Mouse (Mus musculus) kidney, embryonic 15.5 days (tissue): ENCODE results near the gene Gm17416. TPM values are rescaled to one million over a fixed set of nuclear protein-coding genes. Genes with fewer than 3 reads are reported as not detected.

Experiments
- ATAC-seq: fragments of 200-750 bp; cut with Nextera tagmentation; replicated peaks from 2 replicates; pipeline ENCODE4 v1.8.0; 2017; ENCODE audit warnings: moderate TSS enrichment; ENCODE audit not compliant: low FRiP score
- H3K27ac ChIP-seq: fragments of 300-500 bp; sonication (generic); 2 replicates; pipeline ENCODE4 v1.5.1; 2015; ENCODE audit warnings: mild to moderate bottlenecking, inconsistent platforms
- H3K27me3 ChIP-seq: fragments of 300-500 bp; sonication (generic); 2 replicates; pipeline ENCODE4 v1.6.1; 2015; ENCODE audit warnings: inconsistent platforms
- H3K36me3 ChIP-seq: fragments of 300-500 bp; sonication (generic); 2 replicates; pipeline ENCODE4 v1.6.1; 2015; ENCODE audit warnings: inconsistent platforms
- H3K4me1 ChIP-seq: fragments of 300-500 bp; sonication (generic); 2 replicates; pipeline ENCODE4 v1.6.1; 2015; ENCODE audit warnings: inconsistent platforms
- H3K4me2 ChIP-seq: fragments of 300-500 bp; sonication (generic); 2 replicates; pipeline ENCODE4 v1.6.1; 2015; ENCODE audit warnings: moderate library complexity, mild to moderate bottlenecking, inconsistent platforms
- H3K4me3 ChIP-seq: fragments of 300-500 bp; sonication (generic); replicated peaks from 2 replicates; pipeline ENCODE4 v1.5.1; 2015; ENCODE audit warnings: mild to moderate bottlenecking, inconsistent platforms
- H3K9ac ChIP-seq: fragments of 300-500 bp; sonication (generic); 2 replicates; pipeline ENCODE4 v1.6.1; 2015; ENCODE audit warnings: mild to moderate bottlenecking, inconsistent platforms
- H3K9me3 ChIP-seq: fragments of 300-500 bp; sonication (generic); replicated peaks from 2 replicates; pipeline ENCODE4 v1.6.1; 2016; ENCODE audit warnings: inconsistent platforms
- WGBS: fragments of 180-500 bp; shearing (Covaris S2); methylation state at CpG from one replicate; pipeline ENCODE4 v1.1.7; 2015; ENCODE audit warnings: mixed read lengths; 5-methylcytosine and 5-hydroxymethylcytosine counted together
- polyA plus RNA-seq: library from polyadenylated mRNA; unstranded; fragments of >200 nt; fragmentation: Nextera tagmentation; extraction: Ambion mirVana; gene quantifications from 2 replicates; pipeline ENCODE4 v1.2.1, GENCODE M21; 2015

Gm17416 gene
- polyA plus RNA-seq, 1 experiment from 2014 or later, result not detected

GRCm38 (mm10) chr2:152572114-152572794, 3.1 kb downstream of the Gm17416 start, which contains the start of gene Defb21:
Gene Defb21 (plus strand): TSS chr2:152572744.
- Histone ChIP-seq H3K27ac (no peak within 1 kb of the TSS), H3K4me2 (no peak within 1 kb of the TSS), H3K36me3 (no peaks in the 10 kb centered on the region), H3K4me3 (no peak within 1 kb of the TSS), H3K4me1 (0 out of 2 replicates have a peak, but pooled peaks cover 2% of the 10 kb centered on the region), H3K9me3 (no peaks in the 10 kb centered on the region), H3K27me3 (no peaks in the 10 kb centered on the region), H3K9ac (no peak within 1 kb of the TSS)
- WGBS, result 66% methylated on average over 11 of the region's 11 CpGs
- ATAC-seq, result no peak

DNA sequence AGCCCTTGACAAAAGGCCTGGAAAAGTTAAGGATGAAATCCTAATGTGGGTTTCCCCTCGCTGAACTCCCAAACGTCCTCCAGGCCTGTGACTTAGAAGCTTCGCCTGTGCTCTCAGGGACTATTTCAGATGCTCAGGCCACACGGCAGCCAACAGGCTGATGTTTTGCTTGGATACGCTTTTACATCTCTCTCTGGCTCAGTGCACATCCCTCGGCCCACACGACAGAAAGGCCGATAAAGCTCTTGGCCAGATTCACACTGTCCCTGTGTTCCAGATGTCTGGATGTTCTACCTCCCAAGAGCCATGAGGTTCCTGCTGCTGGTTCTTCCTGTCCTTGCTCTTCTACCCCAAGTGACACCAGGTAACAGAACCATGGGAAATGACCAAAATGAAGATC, 4.3 kb downstream of the Gm17416 start:
- Histone ChIP-seq H3K36me3 (no peaks in the 10 kb centered on the region), H3K27me3 (no peaks in the 10 kb centered on the region), H3K4me2 (no peak overlapping the region), H3K9ac (no peak overlapping the region), H3K9me3 (no peaks in the 10 kb centered on the region), H3K27ac (no peak overlapping the region), H3K4me3 (no peak overlapping the region), H3K4me1 (0 out of 2 replicates have a peak, but pooled peaks cover 2% of the 10 kb centered on the region)
- 72% methylated on average over 8 of the region's 8 CpGs for WGBS
- no peak for ATAC-seq

DNA sequence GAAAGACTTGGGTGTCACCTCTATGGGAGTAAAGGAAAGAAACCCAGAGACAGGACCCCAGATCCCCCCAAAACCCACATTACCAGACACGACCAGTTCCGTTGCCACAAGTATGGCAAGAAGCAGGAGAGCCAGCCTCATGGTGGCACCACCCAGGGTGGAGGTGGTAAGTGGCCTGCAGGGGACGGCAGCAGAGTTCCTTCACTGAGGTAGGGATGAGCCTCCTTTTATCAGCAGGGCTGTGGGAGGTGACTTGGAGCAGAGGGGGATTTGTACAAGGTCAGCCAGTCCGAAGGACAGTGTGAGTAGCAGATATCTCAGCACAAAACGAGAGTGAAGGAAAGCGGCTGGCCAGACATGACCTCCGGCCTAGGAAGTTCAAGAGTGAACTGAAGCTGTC, 11.0 kb downstream of the Gm17416 start, which contains the start of gene Defb19:
Defb19 (minus strand) TSS at position 206 of the 400 bp plus-strand sequence.
- Histone ChIP-seq H3K27ac (no peak within 1 kb of the TSS; the same call in 1 of the 2 replicates), H3K27me3 (no peaks in the 10 kb centered on the region), H3K9ac (no peak within 1 kb of the TSS), H3K36me3 (no peaks in the 10 kb centered on the region), H3K4me2 (no peak within 1 kb of the TSS), H3K4me3 (no peak within 1 kb of the TSS), H3K4me1 (0 out of 2 replicates have a peak, but pooled peaks cover 8% of the 10 kb centered on the region), H3K9me3 (no peaks in the 10 kb centered on the region)
- 43% methylated on average over 7 of the region's 7 CpGs for WGBS
- no peak for ATAC-seq

DNA sequence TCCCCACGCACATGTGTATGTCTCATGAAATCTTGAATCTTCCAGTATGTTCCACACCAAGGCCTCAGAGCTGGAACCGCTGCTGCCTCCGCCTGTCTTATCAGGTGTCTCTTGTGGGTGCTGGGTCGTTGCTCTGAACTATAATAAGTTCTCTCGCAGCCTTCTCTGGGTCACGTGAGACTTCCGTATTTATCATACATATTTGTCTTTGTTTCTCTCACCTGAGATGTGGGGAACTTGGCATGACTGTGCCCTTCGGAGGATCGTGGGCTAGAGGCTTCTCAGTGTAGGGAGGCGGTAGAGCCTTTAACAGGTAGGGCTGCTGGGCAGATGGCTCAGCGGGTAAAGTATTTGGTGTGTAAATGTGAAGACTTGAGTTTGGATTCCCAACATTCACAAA, 11.5 kb downstream of the Gm17416 start:
- H3K4me3 ChIP-seq, result no peak overlapping the region
- H3K9ac ChIP-seq, result no peak overlapping the region
- no peaks in the 10 kb centered on the region for H3K27me3 ChIP-seq
- no peaks in the 10 kb centered on the region for H3K9me3 ChIP-seq
- no peak for ATAC-seq
- no peaks in the 10 kb centered on the region for H3K36me3 ChIP-seq
- H3K27ac ChIP-seq, result no peak overlapping the region; the same call in 1 of the 2 replicates
- 77% methylated on average over 11 of the region's 11 CpGs for WGBS
- 0 out of 2 replicates have a peak, but pooled peaks cover 8% of the 10 kb centered on the region for H3K4me1 ChIP-seq
- no peak overlapping the region for H3K4me2 ChIP-seq

GRCm38 (mm10) chr2:152586926-152587560, 17.9 kb downstream of the Gm17416 start:
- Histone ChIP-seq H3K27me3 (no peaks in the 10 kb centered on the region), H3K9ac (no peak overlapping the region), H3K4me1 (peaks cover 10% of the 10 kb centered on the region), H3K4me3 (no peak overlapping the region), H3K9me3 (no peaks in the 10 kb centered on the region), H3K36me3 (no peaks in the 10 kb centered on the region), H3K4me2 (no peak overlapping the region), H3K27ac (no peak overlapping the region)
- 76% methylated on average over 4 of the region's 4 CpGs for WGBS
- ATAC-seq, result no peak

- Histone ChIP-seq H3K9me3 (no peaks in the 10 kb centered on the region), H3K36me3 (no peaks in the 10 kb centered on the region), H3K4me2 (no peak overlapping the region), H3K4me3 (no peak overlapping the region), H3K27me3 (no peaks in the 10 kb centered on the region), H3K4me1 (peaks cover 10% of the 10 kb centered on the region), H3K27ac (peak overlapping the region; percentile 5; the same call in 1 of the 2 replicates), H3K9ac (no peak overlapping the region)
- ATAC-seq, result no peak
- 33% methylated on average over 2 of the region's 2 CpGs for WGBS
These were observed 19.3 kb downstream of the Gm17416 start for GRCm38 (mm10) chr2:152588450-152588849.

GRCm38 (mm10) chr2:152589021-152589420, 19.9 kb downstream of the Gm17416 start:
- no peak overlapping the region for H3K27ac ChIP-seq
- no peaks in the 10 kb centered on the region for H3K27me3 ChIP-seq
- 32% methylated on average over 6 of the region's 6 CpGs for WGBS
- H3K9ac ChIP-seq, result no peak overlapping the region
- peaks cover 10% of the 10 kb centered on the region for H3K4me1 ChIP-seq
- ATAC-seq, result no peak
- no peak overlapping the region for H3K4me3 ChIP-seq
- no peak overlapping the region for H3K4me2 ChIP-seq
- no peaks in the 10 kb centered on the region for H3K9me3 ChIP-seq
- no peaks in the 10 kb centered on the region for H3K36me3 ChIP-seq

DNA sequence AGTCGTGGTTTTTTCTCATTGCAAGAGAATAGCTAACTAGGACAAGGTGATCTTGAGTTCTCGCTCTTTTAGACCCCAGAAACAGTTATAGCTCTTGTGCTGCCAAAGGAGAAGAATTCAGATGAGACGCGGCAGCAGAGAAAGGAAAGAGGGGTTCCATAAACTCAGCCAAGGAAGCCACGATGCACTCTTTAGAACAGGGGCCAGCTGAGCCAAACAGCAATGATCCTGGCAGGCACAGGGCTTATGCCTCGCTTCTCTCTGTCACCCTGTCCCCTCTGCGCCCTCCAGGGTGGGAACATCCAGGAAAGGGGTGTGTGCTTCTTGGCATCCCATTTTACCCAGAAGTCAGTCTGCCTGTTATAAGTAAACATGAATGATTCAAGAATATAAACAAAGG, 30.2 kb downstream of the Gm17416 start, which contains the start of gene Defb45:
Defb45 (minus strand) TSS at position 101 of the 400 bp plus-strand sequence.
- no peaks in the 10 kb centered on the region for H3K9me3 ChIP-seq
- H3K4me3 ChIP-seq, result no peak within 1 kb of the TSS
- no peak within 1 kb of the TSS for H3K9ac ChIP-seq
- H3K4me1 ChIP-seq, result no peaks in the 10 kb centered on the region
- no peaks in the 10 kb centered on the region for H3K36me3 ChIP-seq
- H3K27ac ChIP-seq, result no peak within 1 kb of the TSS
- no peaks in the 10 kb centered on the region for H3K27me3 ChIP-seq
- 64% methylated on average over 7 of the region's 7 CpGs for WGBS
- H3K4me2 ChIP-seq, result no peak within 1 kb of the TSS
- ATAC-seq, result no peak

- 75% methylated on average over 6 of the region's 6 CpGs for WGBS
- H3K4me2 ChIP-seq, result no peak overlapping the region
- no peaks in the 10 kb centered on the region for H3K9me3 ChIP-seq
- no peaks in the 10 kb centered on the region for H3K36me3 ChIP-seq
- ATAC-seq, result no peak
- H3K27me3 ChIP-seq, result no peaks in the 10 kb centered on the region
- H3K27ac ChIP-seq, result no peak overlapping the region
- no peaks in the 10 kb centered on the region for H3K4me1 ChIP-seq
- H3K9ac ChIP-seq, result no peak overlapping the region
- no peak overlapping the region for H3K4me3 ChIP-seq
These were observed 30.9 kb downstream of the Gm17416 start for GRCm38 (mm10) chr2:152600076-152600475.

- no peaks in the 10 kb centered on the region for H3K36me3 ChIP-seq
- H3K27ac ChIP-seq, result no peak overlapping the region
- no peaks in the 10 kb centered on the region for H3K27me3 ChIP-seq
- H3K9ac ChIP-seq, result no peak overlapping the region
- no peak for ATAC-seq
- 69% methylated on average over 4 of the region's 4 CpGs for WGBS
- peaks cover 5% of the 10 kb centered on the region; the same call in 1 of the 2 replicates for H3K4me1 ChIP-seq
- no peak overlapping the region for H3K4me2 ChIP-seq
- H3K4me3 ChIP-seq, result no peak overlapping the region
- no peaks in the 10 kb centered on the region for H3K9me3 ChIP-seq
These were observed 32.3 kb downstream of the Gm17416 start for GRCm38 (mm10) chr2:152601275-152601960.

GRCm38 (mm10) chr2:152604057-152604456, 34.9 kb downstream of the Gm17416 start, which contains the start of gene Defb36:
Gene Defb36 (plus strand): TSS chr2:152604327.
- no peak within 1 kb of the TSS for H3K4me2 ChIP-seq
- WGBS, result 81% methylated on average over 15 of the region's 15 CpGs
- H3K4me3 ChIP-seq, result no peak within 1 kb of the TSS
- no peaks in the 10 kb centered on the region for H3K27me3 ChIP-seq
- H3K9ac ChIP-seq, result no peak within 1 kb of the TSS
- H3K4me1 ChIP-seq, result peaks cover 27% of the 10 kb centered on the region
- no peak within 1 kb of the TSS for H3K27ac ChIP-seq
- H3K9me3 ChIP-seq, result no peaks in the 10 kb centered on the region
- ATAC-seq, result no peak
- no peaks in the 10 kb centered on the region for H3K36me3 ChIP-seq

- ATAC-seq, result peak; percentile 57
- 0 out of 2 replicates have a peak overlapping the region, but pooled peaks have one; percentile 12 for H3K4me2 ChIP-seq
These were observed 38.6 kb downstream of the Gm17416 start for GRCm38 (mm10) chr2:152607746-152608145.

More at GRCm38 (mm10) chr2:152607746-152608145, 38.6 kb downstream of the Gm17416 start:
- Histone ChIP-seq H3K4me3 (no peak overlapping the region), H3K27me3 (no peaks in the 10 kb centered on the region), H3K27ac (peak overlapping the region; percentile 78), H3K9ac (no peak overlapping the region), H3K4me1 (peaks cover 30% of the 10 kb centered on the region), H3K9me3 (no peaks in the 10 kb centered on the region), H3K36me3 (no peaks in the 10 kb centered on the region)
- WGBS, result 10% methylated on average over 6 of the region's 6 CpGs
